Mouse (Mus musculus) heart, embryonic 12.5 days (tissue): ENCODE data around the gene Aar2. TPM values are rescaled to one million over a fixed set of nuclear protein-coding genes. Genes with fewer than 3 reads are reported as not detected.

Experiments
- ATAC-seq: fragments of 200-750 bp; cut with Nextera tagmentation; 2 replicates; pipeline ENCODE4 v1.8.0; 2017; ENCODE audit warnings: moderate TSS enrichment, moderate library complexity; ENCODE audit not compliant: insufficient number of reproducible peaks, low FRiP score
- H3K27ac ChIP-seq: fragments of 300-500 bp; sonication (generic); 2 replicates; pipeline ENCODE4 v1.5.1; 2016; ENCODE audit warnings: mild to moderate bottlenecking, moderate library complexity; ENCODE audit not compliant: poor library complexity, severe bottlenecking
- H3K27me3 ChIP-seq: fragments of 300-500 bp; sonication (generic); replicated peaks from 2 replicates; pipeline ENCODE4 v1.6.1; 2016; ENCODE audit warnings: mild to moderate bottlenecking, moderate library complexity
- H3K36me3 ChIP-seq: fragments of 300-500 bp; sonication (generic); 2 replicates; pipeline ENCODE4 v1.6.1; 2016; ENCODE audit warnings: mild to moderate bottlenecking, moderate library complexity
- H3K4me1 ChIP-seq: fragments of 300-500 bp; sonication (generic); replicated peaks from 2 replicates; pipeline ENCODE4 v1.6.1; 2016; ENCODE audit warnings: mild to moderate bottlenecking
- H3K4me2 ChIP-seq: fragments of 300-500 bp; sonication (generic); 2 replicates; pipeline ENCODE4 v1.6.1; 2016; ENCODE audit warnings: mild to moderate bottlenecking, moderate library complexity
- H3K4me3 ChIP-seq: fragments of 300-500 bp; sonication (generic); 2 replicates; pipeline ENCODE4 v1.5.1; 2016; ENCODE audit warnings: mild to moderate bottlenecking
- H3K9ac ChIP-seq: fragments of 300-500 bp; sonication (generic); 2 replicates; pipeline ENCODE4 v1.6.1; 2016; ENCODE audit warnings: mild to moderate bottlenecking, moderate library complexity
- H3K9me3 ChIP-seq: fragments of 300-500 bp; sonication (generic); replicated peaks from 2 replicates; pipeline ENCODE4 v1.6.1; 2016; ENCODE audit warnings: mild to moderate bottlenecking, moderate library complexity
- WGBS: fragments of 180-500 bp; shearing (Covaris S2); methylation state at CpG from one replicate; pipeline ENCODE4 v1.1.7; 2016; 5-methylcytosine and 5-hydroxymethylcytosine counted together
- polyA plus RNA-seq: library from polyadenylated mRNA; unstranded; fragments of >200 nt; fragmentation: Nextera tagmentation; extraction: Ambion mirVana; gene quantifications from 2 replicates; pipeline ENCODE4 v1.2.1, GENCODE M21; 2016

The Aar2 gene
- polyA plus RNA-seq, 1 experiment from 2014 or later = 22.8 TPM

DNA sequence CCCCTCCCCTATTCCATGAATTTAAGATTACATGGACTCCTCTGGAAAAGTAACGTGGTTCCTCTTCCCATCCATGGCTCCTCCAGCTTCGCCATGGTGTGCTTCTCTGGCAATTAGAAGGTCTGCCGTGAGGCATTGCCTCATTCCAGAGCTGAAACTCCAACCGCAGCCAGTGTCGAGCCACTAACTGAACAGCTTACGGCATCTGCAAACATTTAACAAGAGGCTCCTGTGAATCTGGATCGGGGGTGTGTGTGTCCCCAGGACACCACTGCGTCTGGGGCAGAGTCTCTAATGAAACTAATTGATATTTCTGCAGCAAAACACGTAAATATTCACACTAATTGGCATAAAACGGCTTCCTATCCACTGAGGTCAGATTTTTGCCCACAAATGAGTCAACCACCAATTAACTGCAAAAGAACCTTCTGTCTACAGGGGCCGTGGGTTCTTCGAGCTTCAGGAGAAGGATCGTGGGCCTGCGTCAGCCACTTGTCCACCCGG lies 47.7 kb downstream of the Aar2 start:
- H3K27ac ChIP-seq = no peak overlapping the region
- no peak overlapping the region for H3K9ac ChIP-seq
- ATAC-seq = no peak
- H3K9me3 ChIP-seq = no peaks in the 10 kb centered on the region
- H3K27me3 ChIP-seq = no peaks in the 10 kb centered on the region; the same call in 1 of the 2 replicates
- 75% methylated on average over 15 of the region's 15 CpGs for WGBS
- H3K36me3 ChIP-seq = no peaks in the 10 kb centered on the region
- no peak overlapping the region for H3K4me2 ChIP-seq
- no peak overlapping the region for H3K4me3 ChIP-seq
- no peaks in the 10 kb centered on the region for H3K4me1 ChIP-seq

- H3K36me3 ChIP-seq = no peaks in the 10 kb centered on the region
- no peak for ATAC-seq
- peaks cover 5% of the 10 kb centered on the region for H3K9me3 ChIP-seq
- 73% methylated on average over 7 of the region's 7 CpGs for WGBS
- H3K27ac ChIP-seq = no peak overlapping the region
- no peak overlapping the region for H3K4me3 ChIP-seq
- H3K4me1 ChIP-seq = no peaks in the 10 kb centered on the region
- peaks cover 34% of the 10 kb centered on the region for H3K27me3 ChIP-seq
- H3K4me2 ChIP-seq = no peak overlapping the region
- H3K9ac ChIP-seq = no peak overlapping the region
Observed at GRCm38 (mm10) chr2:156602581-156602980, 55.2 kb downstream of the Aar2 start.

- WGBS = 78% methylated on average over 9 of the region's 9 CpGs
- no peaks in the 10 kb centered on the region for H3K36me3 ChIP-seq
- H3K4me3 ChIP-seq = no peak overlapping the region
- H3K4me2 ChIP-seq = no peak overlapping the region
- ATAC-seq = no peak
- peaks cover 5% of the 10 kb centered on the region for H3K9me3 ChIP-seq
- H3K27ac ChIP-seq = no peak overlapping the region
- no peaks in the 10 kb centered on the region for H3K4me1 ChIP-seq
- H3K9ac ChIP-seq = no peak overlapping the region
- peaks cover 44% of the 10 kb centered on the region for H3K27me3 ChIP-seq
Observed at GRCm38 (mm10) chr2:156603671-156604070, 56.3 kb downstream of the Aar2 start.

DNA sequence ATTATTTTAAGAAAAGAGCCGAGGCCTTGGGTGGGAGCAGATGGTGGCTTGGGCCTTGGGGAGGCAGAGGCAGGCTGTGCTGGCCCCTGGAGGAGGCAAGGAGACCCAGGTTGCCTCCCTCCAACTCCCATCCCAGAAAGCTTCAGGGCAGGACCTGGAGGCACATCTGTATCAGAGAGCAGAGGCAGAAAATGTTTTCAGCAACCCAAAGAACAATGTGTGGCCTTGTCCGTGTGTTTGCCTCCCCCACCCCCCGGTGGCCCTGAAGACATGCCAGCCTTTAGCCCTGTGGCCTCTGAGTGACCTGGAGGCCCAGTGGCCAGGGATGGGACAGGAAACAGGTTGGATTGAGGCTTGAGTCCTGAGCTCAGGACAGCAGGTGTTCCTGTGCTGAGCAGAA lies 57.8 kb downstream of the Aar2 start:
- Histone ChIP-seq H3K4me3 (no peak overlapping the region), H3K4me2 (no peak overlapping the region), H3K9me3 (peaks cover 5% of the 10 kb centered on the region), H3K4me1 (no peaks in the 10 kb centered on the region), H3K27ac (no peak overlapping the region), H3K36me3 (no peaks in the 10 kb centered on the region), H3K9ac (no peak overlapping the region), H3K27me3 (peaks cover 57% of the 10 kb centered on the region)
- ATAC-seq = no peak
- WGBS = 44% methylated on average over 3 of the region's 3 CpGs

DNA sequence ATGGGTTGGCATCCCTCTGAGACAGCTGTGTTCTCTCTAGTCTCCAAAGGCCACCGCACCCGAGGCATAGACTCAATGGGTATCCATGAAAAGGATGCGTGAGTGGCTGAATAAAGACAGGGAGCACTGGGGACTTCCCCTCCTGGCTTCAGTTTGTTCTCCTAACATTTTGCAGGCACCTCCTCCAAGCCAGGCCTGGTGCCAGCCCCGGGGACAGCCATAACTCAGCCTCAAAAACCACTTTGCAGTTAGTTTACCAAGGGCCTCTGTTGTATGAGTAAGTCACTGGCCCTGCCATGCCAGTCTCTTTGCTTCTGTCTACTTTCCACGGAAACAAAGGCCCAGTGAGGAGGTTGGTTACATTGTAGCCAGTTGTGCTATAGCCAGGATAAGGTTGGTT lies 58.6 kb downstream of the Aar2 start:
- Histone ChIP-seq H3K36me3 (no peaks in the 10 kb centered on the region), H3K27ac (no peak overlapping the region), H3K9me3 (peaks cover 5% of the 10 kb centered on the region), H3K9ac (no peak overlapping the region), H3K4me3 (no peak overlapping the region), H3K27me3 (peaks cover 64% of the 10 kb centered on the region), H3K4me1 (no peaks in the 10 kb centered on the region), H3K4me2 (no peak overlapping the region)
- 78% methylated on average over 5 of the region's 5 CpGs for WGBS
- no peak for ATAC-seq

DNA sequence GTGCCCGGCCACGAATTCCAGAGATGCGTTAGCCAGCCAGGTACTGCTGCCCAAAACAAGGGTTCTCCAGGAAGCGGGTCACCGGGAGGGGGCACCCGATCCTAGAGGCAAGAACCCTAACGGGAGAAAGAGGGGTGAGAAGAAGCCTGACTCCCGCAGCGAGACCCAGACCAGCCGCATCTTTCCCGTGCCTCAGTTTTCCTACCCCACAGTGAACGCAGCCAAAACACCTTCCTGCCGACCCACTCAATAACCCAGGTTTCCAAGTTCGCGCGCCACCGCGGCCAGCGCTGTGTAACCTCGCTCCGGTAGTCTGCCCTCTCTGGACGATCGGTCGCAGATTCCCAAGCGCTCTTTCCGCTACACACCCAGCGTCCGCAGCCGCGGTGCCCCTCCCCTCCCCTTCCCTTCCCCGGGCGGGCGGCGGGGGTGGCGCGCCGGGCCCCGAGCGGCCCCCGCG lies 65.7 kb downstream of the Aar2 start:
- H3K4me1 ChIP-seq = peaks cover 21% of the 10 kb centered on the region
- ATAC-seq = no peak

GRCm38 (mm10) chr2:156613541-156614257 lies 66.3 kb downstream of the Aar2 start, which contains the start of gene Dlgap4:
Gene Dlgap4 (plus strand): TSS chr2:156613705.
- peak within 1 kb of the TSS; percentile 71 for H3K4me3 ChIP-seq
- H3K9me3 ChIP-seq = no peaks in the 10 kb centered on the region
- H3K36me3 ChIP-seq = no peaks in the 10 kb centered on the region
- H3K27me3 ChIP-seq = peaks cover 96% of the 10 kb centered on the region
- peaks cover 21% of the 10 kb centered on the region for H3K4me1 ChIP-seq
- WGBS = under 1% methylated on average over 72 of the region's 103 CpGs
- peak; percentile 44 for ATAC-seq
- no peak within 1 kb of the TSS for H3K27ac ChIP-seq
- peak within 1 kb of the TSS; percentile 76 for H3K9ac ChIP-seq
- H3K4me2 ChIP-seq = peak within 1 kb of the TSS; percentile 100

More for the DNA sequence above, 65.7 kb downstream of the Aar2 start:
- Histone ChIP-seq H3K27ac (no peak overlapping the region), H3K9ac (peak overlapping the region; percentile 76), H3K4me3 (peak overlapping the region; percentile 71), H3K36me3 (no peaks in the 10 kb centered on the region), H3K9me3 (no peaks in the 10 kb centered on the region), H3K4me2 (peak overlapping the region; percentile 100), H3K27me3 (peaks cover 96% of the 10 kb centered on the region)
- under 1% methylated on average over 32 of the region's 41 CpGs for WGBS

GRCm38 (mm10) chr2:156614258-156614556 lies 66.8 kb downstream of the Aar2 start:
- 1% methylated on average over 18 of the region's 18 CpGs for WGBS
- Histone ChIP-seq H3K4me3 (peak overlapping the region; percentile 71), H3K9me3 (no peaks in the 10 kb centered on the region), H3K9ac (peak overlapping the region; percentile 76), H3K4me1 (peaks cover 21% of the 10 kb centered on the region), H3K27me3 (peaks cover 97% of the 10 kb centered on the region), H3K36me3 (no peaks in the 10 kb centered on the region), H3K27ac (no peak overlapping the region), H3K4me2 (peak overlapping the region; percentile 100)
- ATAC-seq = no peak

GRCm38 (mm10) chr2:156614661-156615654 lies 67.6 kb downstream of the Aar2 start:
- no peak overlapping the region for H3K27ac ChIP-seq
- no peak overlapping the region for H3K9ac ChIP-seq
- H3K4me2 ChIP-seq = peak overlapping the region; percentile 100
- H3K9me3 ChIP-seq = no peaks in the 10 kb centered on the region
- peaks cover 21% of the 10 kb centered on the region for H3K4me1 ChIP-seq
- peak overlapping the region; percentile 71 for H3K4me3 ChIP-seq
- no peaks in the 10 kb centered on the region for H3K36me3 ChIP-seq
- H3K27me3 ChIP-seq = peaks cover 98% of the 10 kb centered on the region
- WGBS = 15% methylated on average over 31 of the region's 31 CpGs
- ATAC-seq = no peak

GRCm38 (mm10) chr2:156616513-156616912 lies 69.1 kb downstream of the Aar2 start:
- Histone ChIP-seq H3K4me3 (no peak overlapping the region), H3K9me3 (no peaks in the 10 kb centered on the region), H3K27me3 (peaks cover 98% of the 10 kb centered on the region), H3K4me2 (no peak overlapping the region), H3K36me3 (no peaks in the 10 kb centered on the region), H3K27ac (no peak overlapping the region), H3K9ac (no peak overlapping the region), H3K4me1 (peaks cover 21% of the 10 kb centered on the region)
- 66% methylated on average over 7 of the region's 7 CpGs for WGBS
- ATAC-seq = no peak

DNA sequence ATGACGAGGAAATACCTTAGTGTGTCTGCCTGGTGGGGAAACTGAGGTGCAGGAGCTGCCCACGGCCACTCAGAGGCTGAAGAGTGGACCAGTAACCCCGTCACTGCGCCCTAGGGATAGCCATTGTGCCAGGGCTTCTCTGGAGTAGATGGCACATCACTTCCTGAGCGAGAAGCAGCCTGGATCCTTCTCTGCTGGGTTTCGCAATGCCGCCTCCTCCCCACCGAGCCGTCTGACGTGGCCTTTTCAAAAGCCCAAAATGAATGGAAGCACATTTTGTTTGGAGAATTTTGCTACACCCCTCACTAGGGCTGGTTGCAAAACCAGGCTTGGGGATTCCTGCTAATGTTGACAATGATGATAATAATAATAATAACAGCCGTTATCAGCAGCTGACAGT lies 70.2 kb downstream of the Aar2 start:
- 44% methylated on average over 11 of the region's 11 CpGs for WGBS
- Histone ChIP-seq H3K9me3 (no peaks in the 10 kb centered on the region), H3K36me3 (no peaks in the 10 kb centered on the region), H3K27me3 (peaks cover 99% of the 10 kb centered on the region), H3K9ac (no peak overlapping the region), H3K4me1 (peaks cover 21% of the 10 kb centered on the region), H3K4me2 (no peak overlapping the region), H3K4me3 (no peak overlapping the region), H3K27ac (no peak overlapping the region)
- ATAC-seq = no peak
